Mouse (Mus musculus) hematopoietic stem cell, adult 5-6 weeks (primary cell): ENCODE data around the gene Ntng1. TPM values are rescaled to one million over a fixed set of nuclear protein-coding genes. Genes with fewer than 3 reads are reported as not detected.

ENCODE experiments used
- ATAC-seq, 2 experiments: fragments of 125-278 bp in 1 of 2; replicated peaks in 1 of 2; 2 replicates each; pipeline ENCODE4 v1.8.0; 2016 to 2017; ENCODE audit warnings: inconsistent platforms in 2 of 2, mild to moderate bottlenecking in 2 of 2, moderate number of reproducible peaks in 2 of 2, low read depth in 1 of 2, moderate TSS enrichment in 1 of 2; ENCODE audit not compliant: low FRiP score in 2 of 2, poor library complexity in 2 of 2, severe bottlenecking in 2 of 2, insufficient read depth in 1 of 2, low TSS enrichment in 1 of 2
- total RNA-seq: library from RNA; stranded (forward); fragments of 172-1452, 232-1000 nt; gene quantifications from 2 replicates; pipeline ENCODE4 v1.2.3, GENCODE M21; 2017

Ntng1 gene
- total RNA-seq, 1 experiment from 2014 or later = not detected

DNA sequence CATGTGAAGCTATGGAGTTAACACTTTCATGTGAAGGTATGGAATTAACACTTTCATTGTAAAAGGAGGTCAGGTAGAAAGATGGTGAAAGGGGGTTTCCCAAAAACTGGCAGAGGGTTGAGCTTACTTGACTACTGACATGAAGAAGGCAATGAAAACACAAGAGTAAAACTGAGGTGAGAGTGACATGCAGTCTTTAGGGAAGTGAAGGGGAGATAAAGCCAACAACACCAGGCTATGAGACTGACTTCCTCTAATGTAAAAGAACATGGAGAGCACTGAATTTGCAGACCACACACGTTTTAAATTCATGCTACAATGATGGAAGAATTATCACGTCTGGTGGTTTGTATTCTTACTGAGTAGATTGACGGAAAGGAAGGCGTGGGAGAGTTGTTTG lies 168.7 kb downstream of the Ntng1 start:
- no peak for ATAC-seq

DNA sequence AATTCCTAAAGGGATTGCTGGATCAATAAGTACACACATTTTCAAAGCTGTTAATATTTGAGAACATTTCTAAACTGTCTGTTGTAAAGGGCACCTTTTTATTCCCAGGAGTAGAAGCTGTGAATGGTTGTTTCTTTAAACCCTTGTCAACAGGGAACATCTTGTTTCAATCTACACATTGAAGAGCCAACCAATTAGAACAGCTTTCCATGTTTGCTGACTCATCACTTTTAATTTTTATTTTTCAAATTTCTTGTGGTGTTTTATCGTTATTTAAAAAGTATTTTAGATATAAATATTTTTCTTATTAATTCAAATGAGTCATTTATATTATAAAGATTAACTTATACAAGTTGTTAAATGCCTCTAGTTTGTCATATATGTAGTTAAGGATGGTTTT lies 172.3 kb downstream of the Ntng1 start:
- no peak for ATAC-seq

DNA sequence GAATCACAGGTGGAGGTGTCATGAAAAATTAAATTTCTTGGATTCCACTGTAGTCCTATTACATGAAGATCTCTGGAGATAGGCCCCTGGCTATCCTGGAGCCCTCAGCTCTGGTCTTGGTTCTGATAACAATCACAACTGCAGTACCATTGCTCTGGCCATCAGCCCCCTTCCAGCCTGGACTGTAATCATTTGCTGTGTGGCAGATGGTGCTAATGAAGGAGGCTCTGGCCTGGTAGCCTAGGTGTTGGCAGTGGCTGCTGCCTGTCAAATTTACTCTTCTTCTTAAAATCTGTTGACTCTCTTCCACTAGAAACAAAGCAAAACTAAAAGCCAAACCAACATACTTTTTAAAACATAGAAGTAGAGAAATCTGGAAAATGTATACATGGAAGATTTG lies 173.6 kb downstream of the Ntng1 start:
- no peak for ATAC-seq

DNA sequence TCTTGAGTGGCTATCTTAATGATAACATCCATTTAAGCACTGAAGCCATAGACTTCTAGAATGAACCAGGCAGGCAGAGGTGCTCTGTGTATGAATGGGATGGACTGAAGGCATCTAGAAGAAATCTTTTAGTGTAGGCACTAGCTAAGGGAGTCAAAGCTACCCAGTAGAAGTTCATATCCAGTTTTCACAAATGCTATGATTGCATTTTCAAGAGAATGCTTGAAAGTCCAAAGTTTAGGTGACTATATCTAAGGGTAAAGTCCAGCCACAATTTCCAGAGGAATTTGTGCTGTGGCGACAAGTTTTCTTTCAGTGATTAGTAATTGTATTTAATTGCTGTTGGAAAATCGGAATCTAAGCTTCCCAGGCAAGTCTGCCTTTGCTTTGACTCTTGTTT lies 181.2 kb downstream of the Ntng1 start:
- ATAC-seq = no peak

DNA sequence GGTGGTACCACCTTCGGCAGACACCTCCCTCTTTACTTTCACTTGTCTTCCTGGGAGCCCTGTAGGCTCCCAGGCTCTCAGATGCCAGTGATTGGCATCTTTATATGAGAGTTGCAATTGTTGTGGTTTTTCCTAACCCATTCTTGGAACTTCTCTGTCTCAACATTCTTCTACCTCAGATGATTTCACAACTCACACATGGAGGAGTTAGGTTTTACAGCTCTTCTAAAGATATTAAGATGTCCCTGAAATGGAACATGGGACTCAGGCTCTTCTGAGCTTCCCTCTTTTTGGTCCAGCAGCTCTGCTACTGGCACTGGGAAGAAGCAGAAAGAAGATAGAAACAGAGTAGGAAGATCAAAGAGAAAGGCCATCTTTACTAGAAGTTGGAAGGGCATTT lies 200.9 kb downstream of the Ntng1 start:
- ATAC-seq = no peak

GRCm38 (mm10) chr3:109937634-109938033 lies 206.2 kb downstream of the Ntng1 start:
- no peak for ATAC-seq

GRCm38 (mm10) chr3:109936275-109936674 lies 207.5 kb downstream of the Ntng1 start:
- no peak for ATAC-seq

- ATAC-seq = no peak
Measured at GRCm38 (mm10) chr3:109932261-109932660, 211.6 kb downstream of the Ntng1 start.

DNA sequence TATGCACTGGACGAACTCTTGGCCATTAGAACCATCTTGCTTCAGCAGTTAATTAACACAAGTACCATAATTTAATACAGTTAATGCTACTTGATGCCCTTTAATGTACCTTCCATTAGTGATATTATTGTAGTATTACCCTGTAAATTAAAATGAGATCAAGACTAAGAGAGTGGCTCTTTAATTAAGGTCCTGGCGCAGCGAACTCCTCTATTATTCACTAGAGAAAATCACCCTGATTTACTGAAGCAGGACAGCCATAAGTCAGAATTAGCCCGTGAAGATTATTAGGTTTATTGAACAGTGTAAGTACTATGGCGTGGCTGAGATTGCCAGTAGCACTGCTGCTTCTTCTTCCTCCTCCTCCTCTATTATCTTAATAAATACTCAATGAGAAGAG lies 212.8 kb downstream of the Ntng1 start:
- no peak for ATAC-seq

DNA sequence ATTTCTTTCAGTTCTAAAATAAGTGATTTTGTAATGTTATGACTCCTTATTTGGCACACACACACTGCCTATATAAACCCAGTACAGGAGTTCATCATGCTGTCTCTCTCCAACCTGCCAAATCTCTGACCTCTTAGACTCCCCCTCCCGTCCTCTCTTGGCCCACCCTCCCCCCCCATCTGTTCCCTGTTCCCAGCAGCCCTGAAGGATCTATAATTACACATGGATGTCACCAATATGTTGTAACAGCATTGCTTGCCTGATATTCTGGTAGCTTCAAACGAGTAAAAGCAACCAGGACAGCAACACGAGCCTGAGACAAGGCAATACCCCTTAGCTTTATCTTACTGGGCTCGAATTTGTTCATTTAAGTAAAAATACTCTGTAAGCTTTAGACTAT lies 220.0 kb downstream of the Ntng1 start:
- ATAC-seq = no peak

- no peak for ATAC-seq
Measured at GRCm38 (mm10) chr3:109918996-109919395, 224.8 kb downstream of the Ntng1 start.

- ATAC-seq = no peak
Measured at GRCm38 (mm10) chr3:109917926-109918694, 225.7 kb downstream of the Ntng1 start.

DNA sequence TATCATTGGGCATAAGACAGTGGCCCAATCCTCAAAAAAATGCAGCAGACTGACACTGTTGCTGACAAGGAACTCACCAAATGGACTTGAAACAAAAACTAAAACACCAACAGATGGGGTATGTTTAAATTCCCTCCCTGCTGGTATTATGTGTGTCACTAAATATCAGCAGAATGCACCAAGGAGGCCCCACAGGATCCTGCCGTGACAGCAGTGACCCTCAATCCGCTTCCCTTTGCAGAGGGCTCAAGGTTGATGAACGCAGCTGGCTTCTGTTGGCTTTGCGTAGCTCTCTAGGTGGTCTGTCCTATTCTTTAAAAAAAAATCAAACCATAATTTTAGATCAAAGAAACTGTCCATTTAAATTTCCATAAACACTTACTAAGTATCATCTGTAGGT lies 226.7 kb downstream of the Ntng1 start:
- no peak for ATAC-seq

GRCm38 (mm10) chr3:109914226-109914625 lies 229.6 kb downstream of the Ntng1 start:
- ATAC-seq = no peak

DNA sequence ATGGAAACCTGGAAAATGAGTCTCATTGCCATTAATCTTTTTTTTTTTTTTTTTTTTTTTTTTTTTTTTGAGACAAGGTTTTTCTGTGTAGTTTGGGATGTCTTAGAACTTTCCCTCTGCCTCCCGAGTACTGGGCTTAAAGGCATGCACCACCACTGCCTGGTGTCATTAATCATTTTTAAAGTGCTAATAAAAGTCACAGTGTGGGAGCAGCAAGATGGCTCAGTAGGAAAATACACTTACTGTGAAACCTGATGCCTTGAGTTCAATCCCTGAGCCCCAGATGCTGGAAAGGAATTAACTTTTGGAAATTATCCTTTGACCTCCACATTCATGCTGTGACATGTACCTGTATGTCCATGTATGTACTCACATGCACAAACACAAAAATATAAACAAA lies 253.2 kb downstream of the Ntng1 start:
- no peak for ATAC-seq

DNA sequence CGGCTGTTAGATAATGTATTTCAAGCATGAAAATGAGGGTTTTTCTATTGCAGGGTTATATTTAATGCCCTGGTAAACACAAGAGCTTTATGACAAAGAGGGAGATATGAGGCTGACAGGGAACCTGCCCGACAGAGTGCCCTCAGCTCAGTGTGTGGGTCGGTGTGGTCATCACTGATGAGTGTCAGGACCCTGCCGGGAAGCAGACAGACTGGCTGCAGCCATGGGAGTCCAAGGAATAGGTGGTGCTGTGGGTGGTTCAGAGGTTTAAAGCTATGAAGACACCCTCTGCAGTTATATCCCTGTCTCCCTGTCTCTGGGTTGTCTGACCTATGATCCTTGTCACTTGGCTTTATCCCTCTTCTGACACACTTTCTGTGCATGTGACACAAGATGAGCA lies 258.1 kb downstream of the Ntng1 start:
- no peak for ATAC-seq

- no peak for ATAC-seq
Measured at GRCm38 (mm10) chr3:109879061-109879460, 264.8 kb downstream of the Ntng1 start.

GRCm38 (mm10) chr3:109871986-109872385 lies 271.8 kb downstream of the Ntng1 start:
- no peak for ATAC-seq

DNA sequence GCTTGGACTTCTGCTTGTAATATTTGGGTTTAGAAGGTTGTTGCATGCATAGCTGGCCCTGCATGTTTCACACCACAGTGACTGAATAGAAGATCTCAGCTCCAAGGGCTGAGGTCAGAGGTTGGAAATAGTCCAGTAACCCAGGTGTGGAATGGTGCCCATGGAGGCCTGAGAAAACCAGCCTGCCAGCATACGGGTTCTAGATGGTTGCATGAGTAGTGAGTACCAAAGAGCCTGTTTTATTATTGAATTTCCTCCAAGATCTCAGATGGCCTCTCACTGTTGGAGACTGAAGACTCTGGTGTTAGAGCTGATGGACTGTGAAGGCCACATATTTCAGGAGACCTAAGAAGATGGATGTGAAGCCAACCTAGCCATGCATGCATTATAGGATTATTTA lies 285.5 kb downstream of the Ntng1 start:
- no peak for ATAC-seq
